Mouse (Mus musculus): Measurements from ENCODE around the gene Nox4. TPM values are rescaled to one million over a fixed set of nuclear protein-coding genes. Genes with fewer than 3 reads are reported as not detected.

The Nox4 gene
- total RNA-seq, 2 experiments from 2014 or later, result 2.0 to 2.3 TPM

GRCm38 (mm10) chr7:87370789-87371188, 124.9 kb downstream of the Nox4 start:
- DNase-seq, result no peak
- intact Hi-C loops (cut with DNase I), result no loop called here

GRCm38 (mm10) chr7:87371316-87371715, 125.4 kb downstream of the Nox4 start:
- intact Hi-C loops (cut with DNase I), result no loop called here
- DNase-seq, result no peak

GRCm38 (mm10) chr7:87374322-87374721, 128.4 kb downstream of the Nox4 start:
- DNase-seq, result no peak
- intact Hi-C loops (cut with DNase I), result no loop called here

- DNase-seq, result no peak
- intact Hi-C loops (cut with DNase I), result no loop called here
Observed at GRCm38 (mm10) chr7:87374935-87375334, 129.0 kb downstream of the Nox4 start.

- DNase-seq, result no peak
- intact Hi-C loops (cut with DNase I), result no loop called here
Observed at GRCm38 (mm10) chr7:87397023-87397422, 151.1 kb downstream of the Nox4 start.

- DNase-seq, result peak; percentile 4 to 9
Observed at GRCm38 (mm10) chr7:87411373-87411772, 165.5 kb downstream of the Nox4 start.

GRCm38 (mm10) chr7:87413271-87413670, 167.4 kb downstream of the Nox4 start:
- DNase-seq, result no peak
- intact Hi-C loops (cut with DNase I), result no loop called here

More at GRCm38 (mm10) chr7:87411373-87411772, 165.5 kb downstream of the Nox4 start:
- intact Hi-C loops (cut with DNase I), result loop anchor here (2.0 kb wide), 1 partner anchor 301 kb away; no protein-coding TSS in a partner anchor

Other genes starting within 250 kb of the Nox4 start
- gene Vmn2r79, start 250.0 kb upstream of the Nox4 start, total RNA-seq (2021), result not detected
- gene Tyr, start 247.4 kb downstream of the Nox4 start, total RNA-seq (2021), result under 1 TPM in 1 of 2 experiments, not detected in 1; 0.07 TPM